Mouse (Mus musculus) hindbrain, postnatal 0 days (tissue): ENCODE measurements around the gene Pklr. TPM values are rescaled to one million over a fixed set of nuclear protein-coding genes. Genes with fewer than 3 reads are reported as not detected.

Experiments used
- ATAC-seq: fragments of 200-750 bp; cut with Nextera tagmentation; 2 replicates; pipeline ENCODE4 v1.8.0; 2017; ENCODE audit warnings: mild to moderate bottlenecking, moderate TSS enrichment, moderate library complexity
- DNase-seq: peaks from one replicate; pipeline ENCODE4 v3.0.0-alpha.2; 2015; ENCODE audit warnings: low spot score
- H3K27ac ChIP-seq: fragments of 300-500 bp; sonication (generic); 2 replicates; pipeline ENCODE4 v1.5.1; 2014; ENCODE audit warnings: mild to moderate bottlenecking
- H3K27me3 ChIP-seq: fragments of 300-500 bp; sonication (generic); 2 replicates; pipeline ENCODE4 v1.6.1; 2014; ENCODE audit warnings: low read length, mixed read lengths; ENCODE audit not compliant: insufficient read depth
- H3K36me3 ChIP-seq: fragments of 300-500 bp; sonication (generic); 2 replicates; pipeline ENCODE4 v1.6.1; 2014; ENCODE audit warnings: low read length, mixed read lengths; ENCODE audit not compliant: insufficient read depth
- H3K4me1 ChIP-seq: fragments of 300-500 bp; sonication (generic); 2 replicates; pipeline ENCODE4 v1.6.1; 2014; ENCODE audit warnings: antibody characterized with exemption, low read length, mixed read lengths; ENCODE audit not compliant: insufficient read depth
- H3K4me2 ChIP-seq: fragments of 300-500 bp; sonication (generic); 2 replicates; pipeline ENCODE4 v1.6.1; 2014; ENCODE audit warnings: low read depth, mild to moderate bottlenecking, low read length, moderate library complexity, mixed read lengths
- H3K4me3 ChIP-seq: fragments of 300-500 bp; sonication (generic); 2 replicates; pipeline ENCODE4 v1.5.1; 2014; ENCODE audit warnings: low read length
- H3K9ac ChIP-seq: fragments of 300-500 bp; sonication (generic); replicated peaks from 2 replicates; pipeline ENCODE4 v1.6.1; 2014; ENCODE audit warnings: mild to moderate bottlenecking, low read length, moderate library complexity, mixed read lengths
- H3K9me3 ChIP-seq: fragments of 300-500 bp; sonication (generic); 2 replicates; pipeline ENCODE4 v1.6.1; 2016; ENCODE audit warnings: low read length, mixed read lengths
- CTCF ChIP-seq: IDR thresholded peaks from 2 replicates; pipeline ENCODE4 v1.5.1; 2016; ENCODE audit warnings: antibody characterized with exemption, control low read depth, low read depth
- WGBS: fragments of 180-500 bp; shearing (Covaris S2); extraction: QIAGEN DNeasy Blood & Tissue Kit; methylation state at CpG from one replicate; pipeline ENCODE4 v1.1.7; 2014; 5-methylcytosine and 5-hydroxymethylcytosine counted together
- polyA plus RNA-seq: library from polyadenylated mRNA; unstranded; fragments of >200 nt; fragmentation: Nextera tagmentation; extraction: Ambion mirVana; gene quantifications from 2 replicates; pipeline ENCODE4 v1.2.1, GENCODE M21; 2015
- total RNA-seq: library from RNA; depleted of rRNA; stranded (reverse); fragments of >200 nt; gene quantifications from 2 replicates; pipeline ENCODE4 v1.2.3, GENCODE M21; 2014

Pklr gene
- total and polyA plus RNA-seq, 2 experiments from 2014 or later, result 0.10 TPM; not detected in 1

DNA sequence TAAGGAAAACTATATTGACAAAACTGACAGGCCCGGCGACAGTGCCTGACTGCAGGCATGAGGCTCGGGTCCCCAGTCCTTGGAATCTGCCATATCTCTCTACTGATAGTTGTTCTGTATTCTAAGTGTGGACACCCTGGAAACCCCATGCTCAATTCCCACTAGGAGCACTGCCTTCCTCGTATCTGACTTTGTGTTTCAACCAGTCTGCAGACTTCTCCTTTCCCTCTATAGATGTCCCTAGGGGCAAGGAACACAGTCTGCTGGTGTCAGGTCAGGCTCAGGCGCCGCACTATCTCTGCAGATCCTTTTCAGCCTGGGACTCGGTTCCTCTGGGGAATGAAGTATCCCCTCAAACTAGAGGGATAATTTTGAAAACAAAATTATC, 2.9 kb upstream of the Pklr start:
- Histone ChIP-seq H3K9ac (no peak overlapping the region), H3K4me2 (no peak overlapping the region; the same call in 1 of the 2 replicates), H3K4me1 (no peaks in the 10 kb centered on the region), H3K9me3 (no peaks in the 10 kb centered on the region), H3K4me3 (no peak overlapping the region), H3K36me3 (no peaks in the 10 kb centered on the region), H3K27ac (no peak overlapping the region), H3K27me3 (no peaks in the 10 kb centered on the region)
- no peak for TF ChIP-seq CTCF
- ATAC-seq (no peak), DNase-seq (no peak)
- 80% methylated on average over 7 of the region's 7 CpGs for WGBS

DNA sequence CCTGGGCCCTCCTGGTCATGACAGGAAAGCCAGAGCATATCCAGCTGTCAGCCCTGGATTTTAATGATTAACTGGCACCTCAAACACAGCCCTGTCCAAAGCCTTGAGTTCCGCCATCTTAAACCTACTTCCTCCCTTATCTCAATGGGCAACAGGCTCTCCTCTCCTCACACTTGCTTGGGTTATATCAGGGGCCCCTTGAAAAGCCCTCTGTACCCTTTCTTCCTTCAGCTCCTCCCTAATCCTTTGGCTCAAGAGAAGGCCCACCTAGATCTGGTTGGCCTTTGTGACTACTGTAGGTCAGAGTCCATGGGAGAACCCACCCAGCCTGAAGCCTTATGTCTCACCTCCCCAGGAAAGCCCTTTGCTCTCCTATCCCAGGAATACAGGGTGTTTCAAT, 2.2 kb upstream of the Pklr start:
- Histone ChIP-seq H3K4me1 (no peaks in the 10 kb centered on the region), H3K4me2 (no peak overlapping the region), H3K27ac (no peak overlapping the region), H3K27me3 (no peaks in the 10 kb centered on the region), H3K9me3 (no peaks in the 10 kb centered on the region), H3K4me3 (no peak overlapping the region), H3K36me3 (no peaks in the 10 kb centered on the region), H3K9ac (no peak overlapping the region)
- no peak for TF ChIP-seq CTCF
- 97% methylated on average over 1 of the region's 1 CpGs for WGBS
- no peak for DNase-seq
- no peak for ATAC-seq

DNA sequence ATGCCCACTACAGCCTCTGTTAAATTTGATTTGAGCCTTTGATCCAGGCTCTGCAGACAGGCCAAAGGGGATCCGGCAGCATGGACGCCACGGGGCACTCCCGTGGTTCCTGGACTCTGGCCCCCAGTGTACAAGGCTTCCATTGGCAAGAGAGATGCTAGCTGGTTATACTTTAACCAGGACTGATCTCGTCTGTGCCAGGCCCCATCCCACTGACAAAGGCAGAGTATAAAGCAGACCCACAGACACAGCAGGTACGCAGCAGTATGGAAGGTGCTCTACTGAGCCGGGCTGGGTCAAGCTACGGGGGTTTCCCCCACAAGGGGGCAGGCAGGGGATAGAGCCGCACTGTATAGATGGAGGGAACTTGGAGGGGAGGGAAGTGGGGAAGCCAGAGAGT, 423 bp downstream of the Pklr start:
- no peak overlapping the region for H3K27ac ChIP-seq
- H3K4me2 ChIP-seq, result no peak overlapping the region
- no peaks in the 10 kb centered on the region for H3K36me3 ChIP-seq
- H3K4me3 ChIP-seq, result no peak overlapping the region
- TF ChIP-seq CTCF, result peak; percentile 15; the same call in 1 of the 2 replicates
- ATAC-seq, result no peak
- no peaks in the 10 kb centered on the region for H3K4me1 ChIP-seq
- H3K9ac ChIP-seq, result no peak overlapping the region
- WGBS, result 33% methylated on average over 9 of the region's 9 CpGs
- H3K27me3 ChIP-seq, result no peaks in the 10 kb centered on the region
- no peaks in the 10 kb centered on the region for H3K9me3 ChIP-seq
- no peak for DNase-seq

DNA sequence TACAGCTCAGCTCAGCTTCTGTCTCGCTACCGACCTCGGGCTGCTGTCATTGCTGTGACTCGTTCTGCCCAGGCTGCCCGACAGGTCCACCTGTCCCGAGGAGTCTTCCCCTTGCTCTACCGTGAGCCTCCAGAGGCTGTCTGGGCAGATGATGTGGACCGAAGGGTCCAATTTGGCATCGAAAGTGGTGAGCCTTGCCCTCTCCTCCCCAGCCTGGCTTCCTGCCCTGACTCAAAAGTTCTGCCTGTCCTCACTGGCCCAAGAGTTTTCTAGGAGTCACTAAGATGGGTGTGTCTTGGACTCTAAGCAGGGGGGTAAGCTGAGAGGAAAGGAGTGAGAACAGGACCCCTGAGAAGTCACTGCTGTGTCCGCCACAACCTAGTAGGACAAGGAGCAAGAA, 8.9 kb downstream of the Pklr start:
- Histone ChIP-seq H3K9ac (no peak overlapping the region), H3K4me2 (no peak overlapping the region), H3K27ac (no peak overlapping the region), H3K4me3 (no peak overlapping the region), H3K9me3 (no peaks in the 10 kb centered on the region), H3K27me3 (no peaks in the 10 kb centered on the region), H3K36me3 (no peaks in the 10 kb centered on the region; the same call in 1 of the 2 replicates), H3K4me1 (no peaks in the 10 kb centered on the region)
- no peak for DNase-seq
- 81% methylated on average over 10 of the region's 10 CpGs for WGBS
- ATAC-seq, result no peak
- no peak for TF ChIP-seq CTCF

DNA sequence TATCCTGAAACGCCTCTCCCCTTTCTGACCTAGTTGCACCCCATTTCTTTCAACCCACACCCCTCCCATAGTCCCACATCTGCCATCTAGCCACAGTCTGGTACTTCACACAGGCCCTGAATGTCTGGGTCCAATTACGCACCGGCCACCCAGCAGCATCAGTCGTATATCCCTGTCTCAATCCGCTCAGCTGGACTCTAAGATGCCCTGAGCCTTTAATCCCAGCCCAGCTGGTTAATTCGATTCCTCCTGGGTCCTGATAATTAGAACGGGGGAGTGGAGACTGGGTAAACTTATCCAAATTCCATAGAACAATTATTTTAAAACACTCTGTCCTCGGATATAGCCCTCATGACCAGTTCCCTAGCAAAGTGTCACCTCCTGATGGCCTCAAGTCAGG, 9.6 kb downstream of the Pklr start:
- Histone ChIP-seq H3K9me3 (no peaks in the 10 kb centered on the region), H3K9ac (no peak overlapping the region), H3K27me3 (no peaks in the 10 kb centered on the region), H3K4me3 (no peak overlapping the region), H3K27ac (no peak overlapping the region), H3K36me3 (no peaks in the 10 kb centered on the region; the same call in 1 of the 2 replicates), H3K4me2 (no peak overlapping the region), H3K4me1 (no peaks in the 10 kb centered on the region)
- DNase-seq (no peak), ATAC-seq (no peak)
- WGBS, result 55% methylated on average over 8 of the region's 8 CpGs
- TF ChIP-seq CTCF, result no peak

DNA sequence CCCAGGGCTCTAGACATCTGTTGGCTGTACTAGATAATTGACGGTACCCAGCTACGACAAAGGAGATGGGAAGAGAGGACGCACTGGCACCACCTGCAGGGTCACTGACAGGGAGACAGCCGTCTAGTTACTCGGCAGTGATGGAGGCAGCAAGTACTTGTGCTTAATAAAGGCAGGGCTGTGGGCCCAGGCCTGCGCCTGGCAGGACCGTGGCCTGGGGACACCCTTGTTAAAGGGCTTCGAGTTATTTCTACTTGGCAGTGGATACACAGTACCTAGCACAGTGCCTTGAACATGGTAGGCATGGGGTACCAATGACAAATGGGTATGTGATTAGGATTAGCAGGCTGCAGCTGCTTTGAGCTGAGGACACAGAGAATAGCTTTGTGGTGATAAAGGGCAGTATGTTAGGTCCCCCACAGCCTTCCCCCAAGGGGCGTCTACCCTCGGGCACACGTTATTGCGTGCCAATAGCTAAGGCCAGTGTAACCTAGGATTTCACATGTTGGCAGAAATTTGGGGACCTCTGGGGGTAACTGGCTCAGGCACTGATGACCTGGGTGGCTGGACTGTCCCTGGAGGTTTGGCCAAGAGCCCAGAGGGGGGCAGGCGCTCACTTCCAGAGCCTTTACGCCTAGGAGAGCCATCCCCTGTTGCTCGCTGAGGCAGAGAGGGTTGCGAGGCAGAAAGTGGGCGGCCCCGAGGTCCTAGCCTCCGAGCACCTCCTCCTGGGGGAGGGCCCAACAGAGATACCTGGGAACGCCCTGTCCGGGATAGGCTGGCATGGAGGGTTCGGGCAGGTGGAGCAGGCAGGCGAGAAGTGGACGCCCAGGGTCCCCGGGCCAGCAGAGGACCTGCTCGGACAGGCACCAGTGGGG, 11.4 kb downstream of the Pklr start:
- Histone ChIP-seq H3K9ac (no peak overlapping the region), H3K4me1 (no peaks in the 10 kb centered on the region), H3K9me3 (no peaks in the 10 kb centered on the region), H3K36me3 (peaks cover 5% of the 10 kb centered on the region; the same call in 1 of the 2 replicates), H3K27me3 (no peaks in the 10 kb centered on the region), H3K4me2 (no peak overlapping the region), H3K27ac (no peak overlapping the region), H3K4me3 (no peak overlapping the region)
- ATAC-seq (no peak), DNase-seq (no peak)
- 29% methylated on average over 26 of the region's 26 CpGs for WGBS
- TF ChIP-seq CTCF, result peak; percentile 29

DNA sequence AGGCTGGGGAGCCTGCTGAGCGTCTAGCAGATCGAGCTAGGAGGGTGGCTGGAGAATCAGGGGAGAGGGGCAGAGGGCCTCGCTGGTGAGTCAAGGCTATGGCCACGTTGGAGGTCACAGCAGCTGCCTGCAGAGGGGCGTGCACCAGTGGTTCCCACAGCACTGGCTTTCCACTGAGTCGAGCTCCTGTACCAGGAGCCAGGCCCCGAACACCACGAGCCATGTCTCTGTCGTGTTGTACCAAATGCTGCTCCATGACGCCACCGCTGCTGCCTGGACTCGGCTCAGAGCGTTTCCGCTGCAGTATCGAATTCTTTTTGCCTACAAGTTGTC, 12.0 kb downstream of the Pklr start:
- ATAC-seq (no peak), DNase-seq (no peak)
- H3K36me3 ChIP-seq, result peaks cover 5% of the 10 kb centered on the region; the same call in 1 of the 2 replicates
- H3K9ac ChIP-seq, result no peak overlapping the region
- H3K4me1 ChIP-seq, result no peaks in the 10 kb centered on the region
- H3K4me3 ChIP-seq, result no peak overlapping the region
- no peak overlapping the region for H3K27ac ChIP-seq
- H3K9me3 ChIP-seq, result no peaks in the 10 kb centered on the region
- 23% methylated on average over 15 of the region's 15 CpGs for WGBS
- no peaks in the 10 kb centered on the region for H3K27me3 ChIP-seq
- TF ChIP-seq CTCF, result no peak
- no peak overlapping the region for H3K4me2 ChIP-seq
